Mouse (Mus musculus): ENCODE results near the gene Cdhr2. TPM values are rescaled to one million over a fixed set of nuclear protein-coding genes. Genes with fewer than 3 reads are reported as not detected.

Cdhr2 gene
- polyA plus RNA-seq, 1 experiment from 2014 or later: 7.0 TPM

GRCm38 (mm10) chr13:54702507-54702906, 1.2 kb downstream of the Cdhr2 start:
- H3K4me3 ChIP-seq (ENCODE audit: low read depth, low read length): no peak overlapping the region
- H3K27ac ChIP-seq (ENCODE audit: low read depth): no peak overlapping the region
- no peak overlapping the region for H3K9ac ChIP-seq (replicated peaks)
- H3K27me3 ChIP-seq (ENCODE audit: insufficient read depth, low read length): no peaks in the 10 kb centered on the region
- H3K9me3 ChIP-seq (ENCODE audit: low read length): no peaks in the 10 kb centered on the region
- DNase-seq: no peak
- no peak for ATAC-seq
- no peaks in the 10 kb centered on the region for H3K36me3 ChIP-seq (replicated peaks; ENCODE audit: insufficient read depth, low read length)
- no peak overlapping the region for H3K4me2 ChIP-seq (ENCODE audit: low read depth, low read length)
- 55% methylated on average over 7 of the region's 7 CpGs for WGBS (ENCODE audit: insufficient replicate concordance)
- peaks cover 25% of the 10 kb centered on the region for H3K4me1 ChIP-seq (ENCODE audit: insufficient read depth)
- TF ChIP-seq EP300 (IDR thresholded peaks at IDR 0.05; ENCODE audit: low read depth): no peak
- no peak for TF ChIP-seq CTCF (IDR thresholded peaks at IDR 0.05; ENCODE audit: low read depth)

- no peak for ATAC-seq
- H3K4me2 ChIP-seq (ENCODE audit: low read depth, low read length): no peak overlapping the region
- TF ChIP-seq CTCF (IDR thresholded peaks at IDR 0.05; ENCODE audit: low read depth) (no peak), EP300 (IDR thresholded peaks at IDR 0.05; ENCODE audit: low read depth) (no peak)
- H3K27ac ChIP-seq (ENCODE audit: low read depth): no peak overlapping the region
- H3K36me3 ChIP-seq (replicated peaks; ENCODE audit: insufficient read depth, low read length): no peaks in the 10 kb centered on the region
- DNase-seq: no peak
- 52% methylated on average over 6 of the region's 6 CpGs for WGBS (ENCODE audit: insufficient replicate concordance)
- no peaks in the 10 kb centered on the region for H3K27me3 ChIP-seq (ENCODE audit: insufficient read depth, low read length)
- no peak overlapping the region for H3K4me3 ChIP-seq (ENCODE audit: low read depth, low read length)
- H3K9me3 ChIP-seq (ENCODE audit: low read length): no peaks in the 10 kb centered on the region
- H3K9ac ChIP-seq (replicated peaks): no peak overlapping the region
- H3K4me1 ChIP-seq (ENCODE audit: insufficient read depth): peaks cover 25% of the 10 kb centered on the region
Measured at GRCm38 (mm10) chr13:54704890-54705289, 3.6 kb downstream of the Cdhr2 start.

- peaks cover 6% of the 10 kb centered on the region; the same call in 1 of the 2 replicates for H3K4me1 ChIP-seq (ENCODE audit: insufficient read depth)
- H3K9ac ChIP-seq (replicated peaks): no peak overlapping the region
- H3K4me3 ChIP-seq (ENCODE audit: low read depth, low read length): no peak overlapping the region
- no peaks in the 10 kb centered on the region for H3K27me3 ChIP-seq (ENCODE audit: insufficient read depth, low read length)
- no peaks in the 10 kb centered on the region; the same call in 1 of the 2 replicates for H3K36me3 ChIP-seq (replicated peaks; ENCODE audit: insufficient read depth, low read length)
- no peak overlapping the region for H3K4me2 ChIP-seq (ENCODE audit: low read depth, low read length)
- no peaks in the 10 kb centered on the region for H3K9me3 ChIP-seq (ENCODE audit: low read length)
- no peak for DNase-seq
- ATAC-seq: no peak
- no peak overlapping the region for H3K27ac ChIP-seq (ENCODE audit: low read depth)
- 75% methylated on average over 3 of the region's 3 CpGs for WGBS (ENCODE audit: insufficient replicate concordance)
- TF ChIP-seq EP300 (IDR thresholded peaks at IDR 0.05; ENCODE audit: low read depth): no peak
- no peak for TF ChIP-seq CTCF (IDR thresholded peaks at IDR 0.05; ENCODE audit: low read depth)
Measured at GRCm38 (mm10) chr13:54710866-54711265, 9.6 kb downstream of the Cdhr2 start.

GRCm38 (mm10) chr13:54714393-54714792, 13.1 kb downstream of the Cdhr2 start:
- Histone ChIP-seq H3K27me3 (ENCODE audit: insufficient read depth, low read length) (no peaks in the 10 kb centered on the region), H3K4me3 (ENCODE audit: low read depth, low read length) (no peak overlapping the region), H3K4me1 (ENCODE audit: insufficient read depth) (no peaks in the 10 kb centered on the region), H3K9me3 (ENCODE audit: low read length) (no peaks in the 10 kb centered on the region), H3K36me3 (replicated peaks; ENCODE audit: insufficient read depth, low read length) (no peaks in the 10 kb centered on the region; the same call in 1 of the 2 replicates), H3K4me2 (ENCODE audit: low read depth, low read length) (no peak overlapping the region), H3K9ac (replicated peaks) (no peak overlapping the region), H3K27ac (ENCODE audit: low read depth) (no peak overlapping the region)
- peak; percentile 34; the same call in 1 of the 2 replicates for TF ChIP-seq CTCF (IDR thresholded peaks at IDR 0.05; ENCODE audit: low read depth)
- no peak for TF ChIP-seq EP300 (IDR thresholded peaks at IDR 0.05; ENCODE audit: low read depth)
- ATAC-seq (no peak), DNase-seq (no peak)
- 51% methylated on average over 4 of the region's 4 CpGs for WGBS (ENCODE audit: insufficient replicate concordance)

GRCm38 (mm10) chr13:54714996-54715395, 13.7 kb downstream of the Cdhr2 start:
- Histone ChIP-seq H3K4me3 (ENCODE audit: low read depth, low read length) (no peak overlapping the region), H3K4me2 (ENCODE audit: low read depth, low read length) (no peak overlapping the region), H3K36me3 (replicated peaks; ENCODE audit: insufficient read depth, low read length) (no peaks in the 10 kb centered on the region; the same call in 1 of the 2 replicates), H3K4me1 (ENCODE audit: insufficient read depth) (no peaks in the 10 kb centered on the region), H3K9me3 (ENCODE audit: low read length) (no peaks in the 10 kb centered on the region), H3K9ac (replicated peaks) (no peak overlapping the region), H3K27me3 (ENCODE audit: insufficient read depth, low read length) (no peaks in the 10 kb centered on the region), H3K27ac (ENCODE audit: low read depth) (no peak overlapping the region)
- TF ChIP-seq CTCF (IDR thresholded peaks at IDR 0.05; ENCODE audit: low read depth): no peak
- no peak for TF ChIP-seq EP300 (IDR thresholded peaks at IDR 0.05; ENCODE audit: low read depth)
- no peak for DNase-seq
- WGBS (ENCODE audit: insufficient replicate concordance): 75% methylated on average over 10 of the region's 10 CpGs
- ATAC-seq: no peak

- TF ChIP-seq CTCF (IDR thresholded peaks at IDR 0.05; ENCODE audit: low read depth) (peak; percentile 74), EP300 (IDR thresholded peaks at IDR 0.05; ENCODE audit: low read depth) (no peak)
- Histone ChIP-seq H3K4me2 (ENCODE audit: low read depth, low read length) (no peak overlapping the region), H3K27ac (ENCODE audit: low read depth) (no peak overlapping the region), H3K9ac (replicated peaks) (no peak overlapping the region), H3K36me3 (replicated peaks; ENCODE audit: insufficient read depth, low read length) (no peaks in the 10 kb centered on the region; the same call in 1 of the 2 replicates), H3K4me1 (ENCODE audit: insufficient read depth) (no peaks in the 10 kb centered on the region), H3K27me3 (ENCODE audit: insufficient read depth, low read length) (no peaks in the 10 kb centered on the region), H3K9me3 (ENCODE audit: low read length) (no peaks in the 10 kb centered on the region), H3K4me3 (ENCODE audit: low read depth, low read length) (no peak overlapping the region)
- 2% methylated on average over 5 of the region's 5 CpGs for WGBS (ENCODE audit: insufficient replicate concordance)
- DNase-seq (peak; percentile 55), ATAC-seq (no peak)
Measured at GRCm38 (mm10) chr13:54716916-54717315, 15.7 kb downstream of the Cdhr2 start.

GRCm38 (mm10) chr13:54723143-54723542, 21.9 kb downstream of the Cdhr2 start:
- ATAC-seq (no peak), DNase-seq (no peak)
- 83% methylated on average over 3 of the region's 3 CpGs for WGBS (ENCODE audit: insufficient replicate concordance)
- TF ChIP-seq EP300 (IDR thresholded peaks at IDR 0.05; ENCODE audit: low read depth) (no peak), CTCF (IDR thresholded peaks at IDR 0.05; ENCODE audit: low read depth) (peak; percentile 24)
- H3K9me3 ChIP-seq (ENCODE audit: low read length): no peaks in the 10 kb centered on the region
- no peak overlapping the region for H3K4me2 ChIP-seq (ENCODE audit: low read depth, low read length)
- H3K9ac ChIP-seq (replicated peaks): no peak overlapping the region
- H3K36me3 ChIP-seq (replicated peaks; ENCODE audit: insufficient read depth, low read length): no peaks in the 10 kb centered on the region
- no peaks in the 10 kb centered on the region for H3K27me3 ChIP-seq (ENCODE audit: insufficient read depth, low read length)
- H3K4me3 ChIP-seq (ENCODE audit: low read depth, low read length): no peak overlapping the region
- no peaks in the 10 kb centered on the region for H3K4me1 ChIP-seq (ENCODE audit: insufficient read depth)
- no peak overlapping the region for H3K27ac ChIP-seq (ENCODE audit: low read depth)

Measured in liver, postnatal 0 days (tissue).